Mouse (Mus musculus) hindbrain, embryonic 13.5 days (tissue): ENCODE measurements around the gene Bnipl. TPM values are rescaled to one million over a fixed set of nuclear protein-coding genes. Genes with fewer than 3 reads are reported as not detected.

Source experiments
- ATAC-seq: fragments of 200-750 bp; cut with Nextera tagmentation; 2 replicates; pipeline ENCODE4 v1.8.0; 2017; ENCODE audit warnings: moderate TSS enrichment; ENCODE audit not compliant: low FRiP score
- H3K27ac ChIP-seq: fragments of 300-500 bp; sonication (generic); 2 replicates; pipeline ENCODE4 v1.5.1; 2015; ENCODE audit warnings: inconsistent platforms, mild to moderate bottlenecking, moderate library complexity
- H3K27me3 ChIP-seq: fragments of 300-500 bp; sonication (generic); 2 replicates; pipeline ENCODE4 v1.6.1; 2015; ENCODE audit warnings: mild to moderate bottlenecking, inconsistent platforms
- H3K36me3 ChIP-seq: fragments of 300-500 bp; sonication (generic); 2 replicates; pipeline ENCODE4 v1.6.1; 2015; ENCODE audit warnings: mild to moderate bottlenecking, inconsistent platforms
- H3K4me1 ChIP-seq: fragments of 300-500 bp; sonication (generic); replicated peaks from 2 replicates; pipeline ENCODE4 v1.6.1; 2015; ENCODE audit warnings: inconsistent platforms
- H3K4me2 ChIP-seq: fragments of 300-500 bp; sonication (generic); 2 replicates; pipeline ENCODE4 v1.6.1; 2015; ENCODE audit warnings: inconsistent platforms, mild to moderate bottlenecking, moderate library complexity
- H3K4me3 ChIP-seq: fragments of 300-500 bp; sonication (generic); 2 replicates; pipeline ENCODE4 v1.5.1; 2015; ENCODE audit warnings: mild to moderate bottlenecking, inconsistent platforms
- H3K9ac ChIP-seq: fragments of 300-500 bp; sonication (generic); 2 replicates; pipeline ENCODE4 v1.6.1; 2015; ENCODE audit warnings: mild to moderate bottlenecking, inconsistent platforms
- H3K9me3 ChIP-seq: fragments of 300-500 bp; sonication (generic); 2 replicates; pipeline ENCODE4 v1.6.1; 2016; ENCODE audit warnings: inconsistent platforms
- WGBS: fragments of 180-500 bp; shearing (Covaris S2); methylation state at CpG from one replicate; pipeline ENCODE4 v1.1.7; 2015; 5-methylcytosine and 5-hydroxymethylcytosine counted together
- polyA plus RNA-seq: library from polyadenylated mRNA; unstranded; fragments of >200 nt; fragmentation: Nextera tagmentation; extraction: Ambion mirVana; gene quantifications from 2 replicates; pipeline ENCODE4 v1.2.1, GENCODE M21; 2015

Gene Bnipl
- 0.13 and 0.25 TPM in 2 replicates for polyA plus RNA-seq

- H3K4me1 ChIP-seq: no peaks in the 10 kb centered on the region
- ATAC-seq: no peak
- H3K4me2 ChIP-seq: no peak within 1 kb of the TSS
- no peak within 1 kb of the TSS for H3K9ac ChIP-seq
- peaks cover 52% of the 10 kb centered on the region for H3K36me3 ChIP-seq
- no peak within 1 kb of the TSS for H3K4me3 ChIP-seq
- no peaks in the 10 kb centered on the region for H3K9me3 ChIP-seq
- WGBS: 64% methylated on average over 7 of the region's 7 CpGs
- no peaks in the 10 kb centered on the region for H3K27me3 ChIP-seq
- H3K27ac ChIP-seq: no peak within 1 kb of the TSS
Measured at GRCm38 (mm10) chr3:95250783-95251424, at the start of gene Bnipl. Gene Bnipl (minus strand): TSS chr3:95251193.

- no peaks in the 10 kb centered on the region for H3K27me3 ChIP-seq
- no peaks in the 10 kb centered on the region for H3K4me1 ChIP-seq
- H3K4me2 ChIP-seq: no peak overlapping the region
- no peak overlapping the region for H3K4me3 ChIP-seq
- ATAC-seq: no peak
- H3K9ac ChIP-seq: no peak overlapping the region
- no peak overlapping the region for H3K27ac ChIP-seq
- 92% methylated on average over 7 of the region's 7 CpGs for WGBS
- H3K9me3 ChIP-seq: no peaks in the 10 kb centered on the region
- H3K36me3 ChIP-seq: peaks cover 48% of the 10 kb centered on the region
Measured at GRCm38 (mm10) chr3:95298018-95298417, 47.0 kb upstream of the Bnipl start.

DNA sequence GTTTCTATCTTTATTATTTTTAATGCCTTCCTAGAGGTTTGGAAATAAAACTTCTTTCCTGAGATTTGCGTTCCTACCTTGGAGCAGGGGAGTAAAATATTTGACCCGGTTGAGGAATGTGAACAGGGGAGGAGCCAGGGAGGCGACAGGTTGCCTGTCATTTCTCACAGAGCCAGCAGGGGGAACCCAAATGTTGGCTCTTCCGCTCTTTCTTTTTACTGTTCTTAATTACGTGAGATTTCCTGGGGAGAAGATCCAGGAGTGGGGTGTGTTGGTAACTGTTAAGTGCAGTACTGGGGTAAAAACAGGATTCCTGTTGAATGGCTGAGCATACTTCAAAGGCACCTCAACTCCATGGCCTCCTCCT, 45.1 kb upstream of the Bnipl start:
- Histone ChIP-seq H3K36me3 (peaks cover 66% of the 10 kb centered on the region), H3K27ac (no peak overlapping the region), H3K27me3 (no peaks in the 10 kb centered on the region), H3K9me3 (no peaks in the 10 kb centered on the region), H3K4me3 (no peak overlapping the region), H3K9ac (no peak overlapping the region), H3K4me2 (no peak overlapping the region), H3K4me1 (no peaks in the 10 kb centered on the region)
- no peak for ATAC-seq
- WGBS: 19% methylated on average over 5 of the region's 5 CpGs

GRCm38 (mm10) chr3:95295321-95296102, 44.5 kb upstream of the Bnipl start:
- no peak for ATAC-seq
- 86% methylated on average over 11 of the region's 11 CpGs for WGBS
- Histone ChIP-seq H3K9me3 (no peaks in the 10 kb centered on the region), H3K27ac (no peak overlapping the region), H3K36me3 (peaks cover 72% of the 10 kb centered on the region), H3K4me3 (no peak overlapping the region), H3K4me2 (no peak overlapping the region), H3K27me3 (no peaks in the 10 kb centered on the region), H3K9ac (no peak overlapping the region), H3K4me1 (no peaks in the 10 kb centered on the region)

DNA sequence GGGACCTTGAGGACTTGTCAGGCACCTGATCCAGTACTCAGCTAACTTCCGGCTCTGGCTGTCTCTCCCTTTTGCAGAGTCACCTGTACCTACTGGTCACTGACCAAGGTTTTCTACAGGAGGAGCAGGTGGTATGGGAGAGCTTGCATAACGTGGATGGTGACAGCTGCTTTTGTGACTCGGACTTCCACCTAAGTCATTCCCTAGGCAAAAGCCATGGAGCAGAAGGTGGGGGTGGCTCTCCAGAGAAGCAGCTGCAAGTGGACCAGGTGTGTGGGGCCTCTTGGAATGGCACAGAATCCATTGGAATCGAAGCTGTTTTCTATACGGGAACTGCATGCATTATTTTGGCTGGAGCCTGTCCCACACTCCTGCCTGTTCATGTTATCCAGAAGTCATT, 43.7 kb upstream of the Bnipl start:
- Histone ChIP-seq H3K4me3 (no peak overlapping the region), H3K4me2 (no peak overlapping the region), H3K36me3 (peaks cover 80% of the 10 kb centered on the region), H3K9me3 (no peaks in the 10 kb centered on the region), H3K27me3 (no peaks in the 10 kb centered on the region), H3K9ac (no peak overlapping the region), H3K27ac (no peak overlapping the region), H3K4me1 (no peaks in the 10 kb centered on the region)
- ATAC-seq: no peak
- WGBS: 85% methylated on average over 5 of the region's 5 CpGs

DNA sequence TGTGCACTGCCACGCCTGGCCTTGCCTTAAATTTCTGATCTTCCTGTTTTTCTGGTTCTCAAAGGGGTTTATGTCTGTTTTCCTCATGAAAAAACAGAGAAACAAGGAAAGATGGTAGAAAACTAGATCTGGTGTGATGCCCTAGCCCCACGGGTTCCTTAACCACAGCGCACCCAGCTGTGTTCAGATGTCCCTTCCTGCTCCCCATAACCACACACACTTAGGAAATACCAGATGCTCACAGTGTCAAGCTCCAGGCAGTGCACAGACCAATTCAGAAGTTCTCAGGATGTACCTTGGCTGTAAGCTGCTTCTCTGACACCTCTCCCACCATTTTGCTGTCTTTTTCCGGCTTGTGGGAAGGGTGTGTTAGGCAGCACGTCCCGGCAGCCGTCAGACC, 43.3 kb upstream of the Bnipl start:
- no peaks in the 10 kb centered on the region for H3K27me3 ChIP-seq
- WGBS: 97% methylated on average over 7 of the region's 7 CpGs
- H3K4me2 ChIP-seq: no peak overlapping the region
- H3K9me3 ChIP-seq: no peaks in the 10 kb centered on the region
- no peak overlapping the region for H3K4me3 ChIP-seq
- no peak overlapping the region; the same call in 1 of the 2 replicates for H3K9ac ChIP-seq
- H3K36me3 ChIP-seq: peaks cover 84% of the 10 kb centered on the region
- no peak for ATAC-seq
- no peaks in the 10 kb centered on the region for H3K4me1 ChIP-seq
- H3K27ac ChIP-seq: no peak overlapping the region

DNA sequence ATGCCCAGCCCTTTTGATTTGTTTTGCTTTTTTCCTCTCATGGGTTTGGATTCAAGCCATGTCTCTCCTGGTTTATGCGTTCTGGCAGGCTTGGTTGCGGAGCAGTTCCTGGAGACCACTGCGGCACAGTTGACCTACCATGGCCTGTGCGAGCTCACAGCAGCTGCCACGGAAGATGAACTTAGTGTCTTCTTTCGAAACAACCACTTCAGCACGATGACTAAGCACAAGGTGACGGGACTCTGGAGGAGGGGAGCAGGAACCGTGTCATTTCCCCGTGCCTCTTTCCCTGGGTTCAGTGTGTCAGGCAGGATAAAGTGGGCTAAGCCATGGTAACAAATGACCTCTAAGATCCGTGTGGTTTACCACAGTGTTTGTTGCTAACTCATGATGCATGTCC, 42.5 kb upstream of the Bnipl start:
- no peaks in the 10 kb centered on the region for H3K4me1 ChIP-seq
- no peak for ATAC-seq
- no peaks in the 10 kb centered on the region for H3K27me3 ChIP-seq
- peaks cover 88% of the 10 kb centered on the region for H3K36me3 ChIP-seq
- no peak overlapping the region for H3K27ac ChIP-seq
- H3K4me2 ChIP-seq: no peak overlapping the region
- H3K4me3 ChIP-seq: no peak overlapping the region
- WGBS: 85% methylated on average over 11 of the region's 11 CpGs
- no peak overlapping the region for H3K9ac ChIP-seq
- H3K9me3 ChIP-seq: no peaks in the 10 kb centered on the region

DNA sequence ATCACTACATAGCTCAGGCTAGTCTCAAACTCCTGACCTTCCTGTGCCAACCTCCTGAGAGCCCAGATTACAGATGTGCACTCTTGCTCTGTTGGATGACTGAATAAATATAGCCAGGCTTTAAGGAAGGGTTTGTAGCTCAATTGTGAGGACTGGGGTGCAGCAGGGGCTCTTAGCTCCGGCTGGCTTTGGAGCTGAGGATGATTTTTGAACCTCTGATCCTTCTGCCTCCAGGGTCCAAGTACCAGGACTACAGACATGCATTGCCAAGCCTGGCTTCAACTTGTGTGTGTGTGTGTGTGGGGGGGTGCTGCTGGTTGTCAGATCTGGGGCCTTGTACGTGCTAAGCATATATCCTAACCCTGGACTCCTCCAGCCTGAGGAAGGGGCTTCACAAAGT, 41.9 kb upstream of the Bnipl start:
- H3K4me1 ChIP-seq: no peaks in the 10 kb centered on the region
- no peak for ATAC-seq
- H3K9me3 ChIP-seq: no peaks in the 10 kb centered on the region
- H3K27ac ChIP-seq: no peak overlapping the region
- WGBS: 91% methylated on average over 2 of the region's 2 CpGs
- no peaks in the 10 kb centered on the region for H3K27me3 ChIP-seq
- H3K36me3 ChIP-seq: peaks cover 90% of the 10 kb centered on the region
- H3K4me2 ChIP-seq: no peak overlapping the region
- H3K9ac ChIP-seq: no peak overlapping the region
- H3K4me3 ChIP-seq: no peak overlapping the region

DNA sequence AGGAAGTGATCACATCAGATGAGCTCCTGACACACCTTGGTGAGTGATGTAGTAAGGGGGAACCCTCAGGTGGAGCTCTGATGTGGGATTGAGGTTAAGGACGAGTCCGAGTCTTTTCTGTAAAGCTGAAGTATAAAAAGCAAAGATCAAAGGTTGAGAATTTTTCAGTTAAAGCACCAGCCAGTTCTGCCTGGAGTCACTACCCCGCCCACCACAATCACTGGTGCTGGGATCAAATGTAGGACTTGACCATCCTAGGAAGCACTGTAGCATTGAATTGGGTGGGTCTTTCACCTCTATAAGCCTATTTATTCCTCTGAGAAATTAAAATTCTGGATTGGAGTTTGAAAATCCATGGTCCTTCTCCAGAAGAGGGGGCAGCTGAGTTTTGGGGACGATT, 40.0 kb upstream of the Bnipl start:
- H3K27ac ChIP-seq: no peak overlapping the region
- H3K4me1 ChIP-seq: peaks cover under 1% of the 10 kb centered on the region; the same call in 1 of the 2 replicates
- H3K4me2 ChIP-seq: no peak overlapping the region
- H3K4me3 ChIP-seq: no peak overlapping the region
- H3K9ac ChIP-seq: no peak overlapping the region
- peaks cover 83% of the 10 kb centered on the region for H3K36me3 ChIP-seq
- H3K9me3 ChIP-seq: no peaks in the 10 kb centered on the region
- no peaks in the 10 kb centered on the region for H3K27me3 ChIP-seq
- no peak for ATAC-seq
- 87% methylated on average over 4 of the region's 4 CpGs for WGBS

GRCm38 (mm10) chr3:95290156-95290555, 39.2 kb upstream of the Bnipl start:
- H3K4me2 ChIP-seq: no peak overlapping the region
- no peaks in the 10 kb centered on the region for H3K9me3 ChIP-seq
- peaks cover 9% of the 10 kb centered on the region for H3K4me1 ChIP-seq
- no peak overlapping the region for H3K27ac ChIP-seq
- no peaks in the 10 kb centered on the region for H3K27me3 ChIP-seq
- ATAC-seq: no peak
- no peak overlapping the region for H3K4me3 ChIP-seq
- WGBS: 75% methylated on average over 6 of the region's 6 CpGs
- peaks cover 74% of the 10 kb centered on the region for H3K36me3 ChIP-seq
- no peak overlapping the region for H3K9ac ChIP-seq

- Histone ChIP-seq H3K4me3 (no peak overlapping the region), H3K36me3 (peaks cover 67% of the 10 kb centered on the region)
- 95% methylated on average over 4 of the region's 4 CpGs for WGBS
Measured at GRCm38 (mm10) chr3:95289419-95289818, 38.4 kb upstream of the Bnipl start.

GRCm38 (mm10) chr3:95287541-95287940, 36.5 kb upstream of the Bnipl start:
- Histone ChIP-seq H3K9me3 (no peaks in the 10 kb centered on the region), H3K27me3 (no peaks in the 10 kb centered on the region), H3K4me1 (peaks cover 26% of the 10 kb centered on the region), H3K36me3 (peaks cover 48% of the 10 kb centered on the region), H3K27ac (no peak overlapping the region), H3K4me3 (no peak overlapping the region), H3K9ac (no peak overlapping the region), H3K4me2 (no peak overlapping the region)
- no peak for ATAC-seq
- WGBS: 97% methylated on average over 3 of the region's 3 CpGs

More at GRCm38 (mm10) chr3:95289419-95289818, 38.4 kb upstream of the Bnipl start:
- Histone ChIP-seq H3K27ac (no peak overlapping the region), H3K4me2 (no peak overlapping the region), H3K9ac (no peak overlapping the region), H3K27me3 (no peaks in the 10 kb centered on the region), H3K4me1 (peaks cover 16% of the 10 kb centered on the region), H3K9me3 (no peaks in the 10 kb centered on the region)
- no peak for ATAC-seq

DNA sequence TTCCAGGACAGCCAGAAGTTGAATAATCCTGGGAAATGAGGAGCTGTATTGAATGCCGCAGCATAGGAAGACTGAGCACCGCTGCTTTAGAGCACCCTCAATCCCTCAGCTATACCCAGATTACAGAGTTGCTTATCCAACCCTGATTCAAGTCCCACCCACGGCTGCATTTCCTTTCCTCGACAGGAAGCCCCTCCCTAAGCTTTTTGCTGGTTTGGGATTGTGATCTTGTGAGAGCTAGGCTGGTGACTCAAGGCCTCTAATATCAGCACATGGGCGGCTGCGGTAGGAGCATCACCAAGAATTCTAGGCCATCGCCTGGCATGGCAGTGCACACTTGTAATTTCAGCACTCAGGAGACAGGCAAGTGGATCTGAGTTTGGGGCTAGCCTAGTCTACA, 35.5 kb upstream of the Bnipl start:
- WGBS: 89% methylated on average over 7 of the region's 7 CpGs
- H3K27ac ChIP-seq: no peak overlapping the region
- peaks cover 38% of the 10 kb centered on the region for H3K36me3 ChIP-seq
- H3K4me2 ChIP-seq: no peak overlapping the region
- H3K27me3 ChIP-seq: no peaks in the 10 kb centered on the region
- no peak for ATAC-seq
- no peaks in the 10 kb centered on the region for H3K9me3 ChIP-seq
- H3K4me3 ChIP-seq: no peak overlapping the region
- H3K4me1 ChIP-seq: peaks cover 26% of the 10 kb centered on the region
- no peak overlapping the region for H3K9ac ChIP-seq
